Mouse (Mus musculus) kidney, adult 2 months (tissue): ENCODE measurements around the gene Fgfr1op2.

ENCODE experiments used
- CTCF ChIP-seq: fragments of 200-500 bp; conservative IDR thresholded peaks from 2 replicates; pipeline ENCODE4 v1.5.1; 2011; ENCODE audit warnings: low read depth, mild to moderate bottlenecking, control low read depth, low read length, moderate library complexity, mixed read lengths; ENCODE audit not compliant: insufficient read depth, insufficient read length
- POLR2A ChIP-seq: fragments of 200-500 bp; IDR thresholded peaks from one replicate; pipeline ENCODE4 v1.6.1; 2011; ENCODE audit warnings: low read depth, low read length, control low read depth

DNA sequence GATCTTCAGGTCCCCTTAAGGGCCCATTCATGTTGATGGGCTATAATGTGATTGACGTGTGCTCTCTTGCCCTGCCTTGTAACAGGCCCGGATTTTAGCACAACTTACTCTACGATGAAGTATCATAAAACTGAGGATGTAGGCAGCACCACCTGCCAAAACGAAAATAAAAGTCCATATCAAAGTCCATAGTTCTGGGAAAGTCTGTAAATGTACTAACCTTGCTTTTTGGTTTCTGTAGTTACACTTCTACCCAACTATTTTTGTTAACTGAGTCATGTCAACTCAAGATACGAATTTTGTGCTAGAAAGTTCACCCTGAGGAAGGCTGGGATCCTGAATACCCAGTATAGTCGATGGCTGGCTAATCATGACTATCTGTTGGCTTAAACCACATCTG is 64.0 kb downstream of the Fgfr1op2 start:
- TF ChIP-seq CTCF (no peak), POLR2A (no peak)
